Mouse (Mus musculus) forebrain, embryonic 11.5 days (tissue): ENCODE data around the gene Plk5. TPM values are rescaled to one million over a fixed set of nuclear protein-coding genes. Genes with fewer than 3 reads are reported as not detected.

ENCODE experiments used
- ATAC-seq: fragments of 200-750 bp; cut with Nextera tagmentation; replicated peaks from 2 replicates; pipeline ENCODE4 v1.8.0; 2017; ENCODE audit warnings: moderate TSS enrichment; ENCODE audit not compliant: low FRiP score
- DNase-seq: peaks from one replicate; pipeline ENCODE4 v3.0.0-alpha.2; 2017; ENCODE audit warnings: low spot score
- H3K27ac ChIP-seq: fragments of 300-500 bp; sonication (generic); 2 replicates; pipeline ENCODE4 v1.5.1; 2014; ENCODE audit warnings: low read depth, low read length
- H3K27me3 ChIP-seq: fragments of 300-500 bp; sonication (generic); 2 replicates; pipeline ENCODE4 v1.6.1; 2014; ENCODE audit warnings: mild to moderate bottlenecking, low read length, mixed read lengths; ENCODE audit not compliant: control insufficient read depth, insufficient read depth
- H3K36me3 ChIP-seq: fragments of 300-500 bp; sonication (generic); 2 replicates; pipeline ENCODE4 v1.6.1; 2014; ENCODE audit warnings: mild to moderate bottlenecking, low read length, moderate library complexity, mixed read lengths; ENCODE audit not compliant: control insufficient read depth, insufficient read depth
- H3K4me1 ChIP-seq: fragments of 300-500 bp; sonication (generic); replicated peaks from 2 replicates; pipeline ENCODE4 v1.6.1; 2014; ENCODE audit warnings: low read length, mixed read lengths; ENCODE audit not compliant: control insufficient read depth, insufficient read depth
- H3K4me2 ChIP-seq: fragments of 300-500 bp; sonication (generic); 2 replicates; pipeline ENCODE4 v1.6.1; 2014; ENCODE audit warnings: low read depth, mild to moderate bottlenecking, low read length, moderate library complexity, mixed read lengths; ENCODE audit not compliant: severe bottlenecking
- H3K4me3 ChIP-seq: fragments of 300-500 bp; sonication (generic); 2 replicates; pipeline ENCODE4 v1.5.1; 2014; ENCODE audit warnings: low read depth, low read length
- H3K9ac ChIP-seq: fragments of 300-500 bp; sonication (generic); 2 replicates; pipeline ENCODE4 v1.6.1; 2014; ENCODE audit warnings: low read length
- H3K9me3 ChIP-seq: fragments of 300-500 bp; sonication (generic); 2 replicates; pipeline ENCODE4 v1.6.1; 2016; ENCODE audit warnings: low read length, mixed read lengths; ENCODE audit not compliant: control insufficient read depth
- WGBS: fragments of 180-500 bp; shearing (Covaris S2); extraction: QIAGEN DNeasy Blood & Tissue Kit; methylation state at CpG from one replicate; pipeline ENCODE4 v1.1.7; 2014; 5-methylcytosine and 5-hydroxymethylcytosine counted together
- polyA plus RNA-seq: library from polyadenylated mRNA; unstranded; fragments of >200 nt; fragmentation: Nextera tagmentation; extraction: Ambion mirVana; gene quantifications from 2 replicates; pipeline ENCODE4 v1.2.1, GENCODE M21; 2014

Gene Plk5
- polyA plus RNA-seq, 1 experiment from 2014 or later: 0.36 TPM

- WGBS: under 1% methylated on average over 34 of the region's 34 CpGs
- H3K9me3 ChIP-seq: no peaks in the 10 kb centered on the region
- H3K4me1 ChIP-seq: peaks cover 22% of the 10 kb centered on the region
- no peaks in the 10 kb centered on the region for H3K27me3 ChIP-seq
- peaks cover 13% of the 10 kb centered on the region for H3K36me3 ChIP-seq
- peak overlapping the region; percentile 98 for H3K4me3 ChIP-seq
- peak overlapping the region; percentile 79 for H3K27ac ChIP-seq
- DNase-seq: peak; percentile 85
- H3K9ac ChIP-seq: peak overlapping the region; percentile 77
- H3K4me2 ChIP-seq: peak overlapping the region; percentile 80
- peak; percentile 79 for ATAC-seq
Observed at GRCm38 (mm10) chr10:80385811-80386734, 29.8 kb downstream of the Plk5 start.

GRCm38 (mm10) chr10:80386735-80387471, 30.6 kb downstream of the Plk5 start:
- Histone ChIP-seq H3K4me3 (peak overlapping the region; percentile 98), H3K36me3 (peaks cover 10% of the 10 kb centered on the region), H3K9me3 (no peaks in the 10 kb centered on the region), H3K27me3 (no peaks in the 10 kb centered on the region), H3K4me1 (peaks cover 22% of the 10 kb centered on the region), H3K9ac (peak overlapping the region; percentile 77), H3K4me2 (peak overlapping the region; percentile 80), H3K27ac (peak overlapping the region; percentile 79)
- DNase-seq (peak; percentile 77), ATAC-seq (0 out of 2 replicates have a peak, but pooled peaks have one; percentile 0)
- under 1% methylated on average over 73 of the region's 94 CpGs for WGBS

GRCm38 (mm10) chr10:80387522-80387959, 31.3 kb downstream of the Plk5 start, which contains the start of gene Mex3d:
Gene Mex3d, minus strand, starts transcription at chr10:80387659.
- H3K36me3 ChIP-seq: peaks cover 11% of the 10 kb centered on the region; the same call in 1 of the 2 replicates
- H3K9ac ChIP-seq: peak within 1 kb of the TSS; percentile 77
- peaks cover 22% of the 10 kb centered on the region for H3K4me1 ChIP-seq
- no peaks in the 10 kb centered on the region for H3K9me3 ChIP-seq
- H3K27me3 ChIP-seq: no peaks in the 10 kb centered on the region
- peak within 1 kb of the TSS; percentile 98 for H3K4me3 ChIP-seq
- WGBS: 0% methylated on average over 21 of the region's 61 CpGs
- ATAC-seq: peak; percentile 34
- DNase-seq: peak; percentile 97
- peak within 1 kb of the TSS; percentile 79 for H3K27ac ChIP-seq
- peak within 1 kb of the TSS; percentile 94 for H3K4me2 ChIP-seq

- H3K27me3 ChIP-seq: no peaks in the 10 kb centered on the region
- 24% methylated on average over 2 of the region's 2 CpGs for WGBS
- H3K4me2 ChIP-seq: no peak overlapping the region
- no peaks in the 10 kb centered on the region for H3K9me3 ChIP-seq
- H3K27ac ChIP-seq: no peak overlapping the region
- no peak for ATAC-seq
- DNase-seq: no peak
- H3K9ac ChIP-seq: no peak overlapping the region; the same call in 1 of the 2 replicates
- H3K4me3 ChIP-seq: no peak overlapping the region
- peaks cover 20% of the 10 kb centered on the region for H3K36me3 ChIP-seq
- H3K4me1 ChIP-seq: peaks cover 21% of the 10 kb centered on the region
Observed at GRCm38 (mm10) chr10:80388731-80389130, 32.5 kb downstream of the Plk5 start.

GRCm38 (mm10) chr10:80389185-80389708, 33.0 kb downstream of the Plk5 start:
- Histone ChIP-seq H3K27me3 (no peaks in the 10 kb centered on the region), H3K4me3 (no peak overlapping the region), H3K36me3 (peaks cover 25% of the 10 kb centered on the region), H3K4me2 (no peak overlapping the region), H3K9ac (no peak overlapping the region), H3K9me3 (no peaks in the 10 kb centered on the region), H3K27ac (no peak overlapping the region), H3K4me1 (peaks cover 21% of the 10 kb centered on the region)
- no peak for ATAC-seq
- 87% methylated on average over 4 of the region's 4 CpGs for WGBS
- no peak for DNase-seq

- DNase-seq (no peak), ATAC-seq (no peak)
- no peak overlapping the region for H3K9ac ChIP-seq
- H3K36me3 ChIP-seq: peaks cover 31% of the 10 kb centered on the region
- peaks cover 9% of the 10 kb centered on the region; the same call in 1 of the 2 replicates for H3K4me1 ChIP-seq
- no peak overlapping the region for H3K4me2 ChIP-seq
- whole genome bisulfite sequencing: 90% methylated on average over 9 of the region's 9 CpGs
- H3K9me3 ChIP-seq: no peaks in the 10 kb centered on the region
- no peak overlapping the region for H3K4me3 ChIP-seq
- no peak overlapping the region for H3K27ac ChIP-seq
- H3K27me3 ChIP-seq: no peaks in the 10 kb centered on the region
Observed at GRCm38 (mm10) chr10:80390697-80391096, 34.4 kb downstream of the Plk5 start.

GRCm38 (mm10) chr10:80392687-80393086, 36.4 kb downstream of the Plk5 start:
- Histone ChIP-seq H3K27ac (no peak overlapping the region), H3K9me3 (no peaks in the 10 kb centered on the region), H3K9ac (no peak overlapping the region), H3K4me3 (no peak overlapping the region), H3K4me1 (peaks cover 16% of the 10 kb centered on the region), H3K36me3 (peaks cover 31% of the 10 kb centered on the region), H3K27me3 (no peaks in the 10 kb centered on the region), H3K4me2 (no peak overlapping the region)
- 87% methylated on average over 5 of the region's 5 CpGs for WGBS
- ATAC-seq (no peak), DNase-seq (no peak)

- peaks cover 31% of the 10 kb centered on the region for H3K36me3 ChIP-seq
- ATAC-seq: no peak
- H3K4me1 ChIP-seq: peaks cover 11% of the 10 kb centered on the region
- no peak for DNase-seq
- no peak overlapping the region for H3K4me3 ChIP-seq
- H3K9me3 ChIP-seq: no peaks in the 10 kb centered on the region
- H3K4me2 ChIP-seq: no peak overlapping the region
- no peak overlapping the region for H3K9ac ChIP-seq
- H3K27me3 ChIP-seq: no peaks in the 10 kb centered on the region
- 97% methylated on average over 35 of the region's 35 CpGs for WGBS
- H3K27ac ChIP-seq: no peak overlapping the region
Observed at GRCm38 (mm10) chr10:80395025-80395627, 38.9 kb downstream of the Plk5 start.
